Mouse (Mus musculus): ENCODE measurements around the gene Cat. TPM values are rescaled to one million over a fixed set of nuclear protein-coding genes. Genes with fewer than 3 reads are reported as not detected.

The Cat gene
- polyA plus RNA-seq, 1 experiment from 2014 or later, result 245 TPM

- H3K4me3 ChIP-seq (ENCODE audit: low read depth, low read length), result no peak overlapping the region
- no peak overlapping the region for H3K9ac ChIP-seq (replicated peaks)
- WGBS (ENCODE audit: insufficient replicate concordance), result 71% methylated on average over 10 of the region's 10 CpGs
- peak; percentile 28; the same call in 1 of the 2 replicates for TF ChIP-seq EP300 (IDR thresholded peaks at IDR 0.05; ENCODE audit: low read depth)
- no peak for TF ChIP-seq CTCF (IDR thresholded peaks at IDR 0.05; ENCODE audit: low read depth)
- peak overlapping the region; percentile 63 for H3K27ac ChIP-seq (ENCODE audit: low read depth)
- no peak overlapping the region for H3K4me2 ChIP-seq (ENCODE audit: low read depth, low read length)
- H3K27me3 ChIP-seq (ENCODE audit: insufficient read depth, low read length), result no peaks in the 10 kb centered on the region
- ATAC-seq (peak; percentile 75), DNase-seq (peak; percentile 74)
- no peaks in the 10 kb centered on the region for H3K9me3 ChIP-seq (ENCODE audit: low read length)
- peaks cover 95% of the 10 kb centered on the region for H3K36me3 ChIP-seq (replicated peaks; ENCODE audit: insufficient read depth, low read length)
- H3K4me1 ChIP-seq (ENCODE audit: insufficient read depth), result peaks cover 3% of the 10 kb centered on the region
These were observed 17.9 kb downstream of the Cat start for GRCm38 (mm10) chr2:103466984-103467588.

- H3K27ac ChIP-seq (ENCODE audit: low read depth), result 0 out of 2 replicates have a peak overlapping the region, but pooled peaks have one; percentile 39
- ATAC-seq (peak; percentile 54), DNase-seq (no peak)
- no peak overlapping the region for H3K9ac ChIP-seq (replicated peaks)
- no peak overlapping the region for H3K4me3 ChIP-seq (ENCODE audit: low read depth, low read length)
- no peaks in the 10 kb centered on the region for H3K9me3 ChIP-seq (ENCODE audit: low read length)
- TF ChIP-seq CTCF (IDR thresholded peaks at IDR 0.05; ENCODE audit: low read depth) (no peak), EP300 (IDR thresholded peaks at IDR 0.05; ENCODE audit: low read depth) (peak; percentile 53; the same call in 1 of the 2 replicates)
- 75% methylated on average over 3 of the region's 3 CpGs for WGBS (ENCODE audit: insufficient replicate concordance)
- peaks cover 3% of the 10 kb centered on the region for H3K4me1 ChIP-seq (ENCODE audit: insufficient read depth)
- H3K36me3 ChIP-seq (replicated peaks; ENCODE audit: insufficient read depth, low read length), result peaks cover 95% of the 10 kb centered on the region
- H3K27me3 ChIP-seq (ENCODE audit: insufficient read depth, low read length), result no peaks in the 10 kb centered on the region
- no peak overlapping the region for H3K4me2 ChIP-seq (ENCODE audit: low read depth, low read length)
These were observed 18.7 kb downstream of the Cat start for GRCm38 (mm10) chr2:103466272-103466671.

GRCm38 (mm10) chr2:103465429-103465828 is 19.5 kb downstream of the Cat start:
- 88% methylated on average over 11 of the region's 11 CpGs for WGBS (ENCODE audit: insufficient replicate concordance)
- no peak overlapping the region for H3K27ac ChIP-seq (ENCODE audit: low read depth)
- no peak overlapping the region for H3K4me2 ChIP-seq (ENCODE audit: low read depth, low read length)
- H3K27me3 ChIP-seq (ENCODE audit: insufficient read depth, low read length), result no peaks in the 10 kb centered on the region
- ATAC-seq, result no peak
- no peaks in the 10 kb centered on the region for H3K9me3 ChIP-seq (ENCODE audit: low read length)
- H3K36me3 ChIP-seq (replicated peaks; ENCODE audit: insufficient read depth, low read length), result peaks cover 94% of the 10 kb centered on the region
- H3K4me1 ChIP-seq (ENCODE audit: insufficient read depth), result peaks cover 3% of the 10 kb centered on the region
- no peak overlapping the region for H3K4me3 ChIP-seq (ENCODE audit: low read depth, low read length)
- TF ChIP-seq CTCF (IDR thresholded peaks at IDR 0.05; ENCODE audit: low read depth), result no peak
- TF ChIP-seq EP300 (IDR thresholded peaks at IDR 0.05; ENCODE audit: low read depth), result no peak
- no peak overlapping the region for H3K9ac ChIP-seq (replicated peaks)
- DNase-seq, result no peak

- H3K27me3 ChIP-seq (ENCODE audit: insufficient read depth, low read length), result no peaks in the 10 kb centered on the region
- no peak overlapping the region for H3K9ac ChIP-seq (replicated peaks)
- ATAC-seq (no peak), DNase-seq (no peak)
- H3K9me3 ChIP-seq (ENCODE audit: low read length), result no peaks in the 10 kb centered on the region
- H3K4me1 ChIP-seq (ENCODE audit: insufficient read depth), result peaks cover 3% of the 10 kb centered on the region
- no peak for TF ChIP-seq EP300 (IDR thresholded peaks at IDR 0.05; ENCODE audit: low read depth)
- no peak for TF ChIP-seq CTCF (IDR thresholded peaks at IDR 0.05; ENCODE audit: low read depth)
- no peak overlapping the region for H3K4me3 ChIP-seq (ENCODE audit: low read depth, low read length)
- 96% methylated on average over 8 of the region's 8 CpGs for WGBS (ENCODE audit: insufficient replicate concordance)
- peaks cover 93% of the 10 kb centered on the region for H3K36me3 ChIP-seq (replicated peaks; ENCODE audit: insufficient read depth, low read length)
- H3K4me2 ChIP-seq (ENCODE audit: low read depth, low read length), result no peak overlapping the region
- no peak overlapping the region for H3K27ac ChIP-seq (ENCODE audit: low read depth)
These were observed 20.4 kb downstream of the Cat start for GRCm38 (mm10) chr2:103464524-103464923.

- Histone ChIP-seq H3K4me3 (ENCODE audit: low read depth, low read length) (no peak overlapping the region), H3K9ac (replicated peaks) (no peak overlapping the region), H3K27me3 (ENCODE audit: insufficient read depth, low read length) (no peaks in the 10 kb centered on the region), H3K4me2 (ENCODE audit: low read depth, low read length) (no peak overlapping the region), H3K4me1 (ENCODE audit: insufficient read depth) (no peaks in the 10 kb centered on the region; the same call in none of the 2 replicates), H3K9me3 (ENCODE audit: low read length) (no peaks in the 10 kb centered on the region), H3K36me3 (replicated peaks; ENCODE audit: insufficient read depth, low read length) (peaks cover 96% of the 10 kb centered on the region), H3K27ac (ENCODE audit: low read depth) (peak overlapping the region; percentile 22; the same call in 1 of the 2 replicates)
- no peak for DNase-seq
- no peak for ATAC-seq
- TF ChIP-seq EP300 (IDR thresholded peaks at IDR 0.05; ENCODE audit: low read depth) (no peak), CTCF (IDR thresholded peaks at IDR 0.05; ENCODE audit: low read depth) (no peak)
- WGBS (ENCODE audit: insufficient replicate concordance), result 83% methylated on average over 5 of the region's 5 CpGs
These were observed 22.2 kb downstream of the Cat start for GRCm38 (mm10) chr2:103462746-103463145.

- no peaks in the 10 kb centered on the region for H3K9me3 ChIP-seq (ENCODE audit: low read length)
- 66% methylated on average over 9 of the region's 9 CpGs for WGBS (ENCODE audit: insufficient replicate concordance)
- H3K36me3 ChIP-seq (replicated peaks; ENCODE audit: insufficient read depth, low read length), result peaks cover 94% of the 10 kb centered on the region
- DNase-seq (no peak), ATAC-seq (no peak)
- TF ChIP-seq EP300 (IDR thresholded peaks at IDR 0.05; ENCODE audit: low read depth) (no peak), CTCF (IDR thresholded peaks at IDR 0.05; ENCODE audit: low read depth) (no peak)
- no peak overlapping the region for H3K4me3 ChIP-seq (ENCODE audit: low read depth, low read length)
- no peaks in the 10 kb centered on the region for H3K27me3 ChIP-seq (ENCODE audit: insufficient read depth, low read length)
- H3K4me2 ChIP-seq (ENCODE audit: low read depth, low read length), result no peak overlapping the region
- H3K9ac ChIP-seq (replicated peaks), result no peak overlapping the region
- H3K27ac ChIP-seq (ENCODE audit: low read depth), result 0 out of 2 replicates have a peak overlapping the region, but pooled peaks have one; percentile 29
- H3K4me1 ChIP-seq (ENCODE audit: insufficient read depth), result no peaks in the 10 kb centered on the region; the same call in none of the 2 replicates
These were observed 23.2 kb downstream of the Cat start for GRCm38 (mm10) chr2:103461743-103462142.
